Mouse (Mus musculus): ENCODE measurements around the gene Lpin1.

The Lpin1 gene

DNA sequence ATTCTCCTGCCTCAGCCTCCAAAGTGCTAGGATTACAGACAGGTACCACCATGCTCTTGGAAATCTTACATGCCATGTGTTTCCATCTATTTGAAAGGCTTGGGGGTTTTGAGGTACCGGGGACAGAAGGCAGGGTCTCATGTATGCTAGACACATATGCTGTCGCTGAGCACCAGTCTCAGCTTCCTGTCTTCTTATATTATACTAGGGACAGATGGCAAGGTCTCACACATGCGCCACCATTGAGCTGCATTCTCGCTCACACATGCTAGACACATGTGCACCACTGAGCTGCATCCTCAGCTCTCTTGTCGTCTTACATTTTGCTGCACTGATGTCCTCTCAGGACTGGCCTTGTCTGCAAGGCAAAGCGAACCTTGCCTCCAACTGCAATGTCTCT is 8.7 kb upstream of the Lpin1 start:
- no peak for DNase-seq (ENCODE audit: low read depth, low spot score)

DNA sequence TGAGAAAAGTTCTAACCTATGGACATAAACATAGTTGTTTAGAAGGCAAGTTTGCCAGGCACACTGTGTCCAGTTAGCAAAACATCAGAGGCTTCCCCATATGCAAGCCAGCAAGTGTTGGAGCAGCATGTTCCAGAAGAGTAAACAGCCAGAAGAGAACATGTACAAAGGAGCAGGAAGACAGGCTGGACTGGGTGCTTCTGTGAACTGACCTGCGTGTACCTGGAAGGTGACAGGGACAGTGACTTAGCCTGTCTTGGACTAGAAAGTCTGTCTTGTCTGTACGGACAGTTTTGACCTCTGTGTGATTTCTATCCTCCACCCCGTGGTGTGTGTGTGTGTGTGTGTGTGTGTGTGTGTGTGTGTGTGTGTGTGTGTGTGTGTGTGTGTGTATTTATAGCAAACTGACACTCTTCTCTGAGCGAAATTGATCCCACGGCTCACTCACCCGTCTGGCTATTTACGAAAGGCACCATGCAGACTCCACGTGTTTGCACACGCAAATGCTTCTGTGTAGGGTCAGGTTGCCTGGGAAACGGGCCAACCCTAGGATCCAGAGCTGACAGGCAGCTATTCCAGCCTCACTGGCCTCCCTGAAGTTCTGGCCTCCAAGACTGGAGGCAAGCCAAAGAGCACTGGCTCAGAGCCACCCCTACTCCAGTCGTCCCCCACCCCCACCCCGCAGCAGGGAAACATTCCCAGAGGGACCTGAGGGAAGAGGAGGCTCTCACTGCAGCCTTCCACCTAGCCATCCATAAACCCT is 7.9 kb upstream of the Lpin1 start:
- DNase-seq (ENCODE audit: low read depth, low spot score), result no peak

DNA sequence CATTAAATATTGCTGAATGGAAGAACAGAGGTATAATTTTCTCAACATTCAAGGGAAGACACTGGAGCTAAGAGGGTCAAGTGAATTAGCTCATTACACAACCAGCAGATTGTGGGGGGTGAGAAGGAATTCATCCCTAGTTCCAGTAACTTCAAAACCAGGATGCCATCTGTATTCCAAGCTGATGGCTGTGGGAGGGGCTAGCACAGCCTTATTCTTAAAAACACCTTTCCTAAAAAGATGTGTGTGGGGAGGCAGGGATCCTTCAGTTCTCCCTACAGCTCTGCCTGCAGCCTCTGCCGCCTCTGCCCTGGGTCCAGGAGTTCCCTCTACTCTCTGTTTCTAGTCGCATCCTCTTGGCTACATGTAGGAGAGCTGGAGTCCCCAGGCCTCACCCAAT is 5.0 kb upstream of the Lpin1 start:
- no peak for DNase-seq (ENCODE audit: low read depth, low spot score)

DNA sequence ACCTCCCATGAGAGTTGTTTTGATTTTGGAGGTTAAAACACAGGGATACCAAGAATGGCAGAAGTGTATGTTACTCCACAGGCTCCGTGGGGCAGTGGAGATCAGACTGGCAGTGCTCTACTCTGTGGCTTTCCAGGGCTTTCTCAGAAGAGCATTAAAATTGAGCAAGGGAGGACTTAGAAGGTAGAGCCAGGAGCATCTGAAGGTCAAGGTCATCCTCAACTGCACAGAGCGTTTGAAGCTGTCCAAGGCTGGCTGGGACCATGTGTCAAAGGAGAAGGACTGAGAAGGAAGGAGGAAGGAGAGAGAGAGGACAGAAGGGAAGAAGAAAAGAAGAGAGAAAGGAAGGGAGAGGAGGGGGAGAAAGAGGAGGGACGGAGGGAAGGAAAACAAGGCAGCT is 3.8 kb upstream of the Lpin1 start:
- DNase-seq (ENCODE audit: low read depth, low spot score), result no peak

DNA sequence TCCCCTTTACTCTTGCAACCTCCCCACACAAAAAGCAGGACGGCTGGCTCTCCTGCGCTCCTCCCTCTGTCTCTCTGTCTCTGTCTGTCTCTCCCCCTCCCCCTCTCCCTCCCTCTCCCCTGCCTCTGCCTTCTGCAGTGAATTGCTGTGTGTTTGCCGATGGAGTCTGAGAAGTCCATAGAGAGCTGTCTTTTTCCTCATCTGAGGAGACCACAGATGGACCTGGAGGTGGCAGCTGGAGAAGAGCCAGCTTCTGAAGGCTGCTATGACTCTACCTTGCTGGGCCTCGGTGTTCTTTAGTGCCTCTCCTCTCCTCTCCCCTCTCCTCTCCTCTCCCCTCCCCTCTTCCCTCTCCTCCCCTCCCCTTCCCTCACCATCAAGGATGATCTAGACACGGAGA is 5.1 kb downstream of the Lpin1 start:
- DNase-seq (ENCODE audit: low read depth, low spot score), result no peak

DNA sequence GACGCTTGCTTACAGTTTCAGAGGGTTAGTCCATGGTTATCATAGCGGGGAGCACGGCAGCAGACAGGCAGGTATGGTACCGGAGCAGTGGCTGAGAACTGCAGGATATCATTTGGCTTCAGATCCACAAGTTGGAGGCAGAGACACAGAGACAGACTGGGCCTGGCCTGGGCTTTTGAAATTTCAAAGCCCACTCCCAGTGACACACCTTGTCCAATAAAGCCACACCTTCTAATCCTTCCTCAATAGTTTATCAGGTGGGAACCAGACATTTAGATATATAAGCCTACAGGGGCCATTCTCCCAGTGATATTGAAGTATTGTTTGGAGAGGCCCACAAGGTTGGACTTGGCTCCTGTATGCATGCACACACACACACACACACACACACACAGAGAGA is 8.5 kb downstream of the Lpin1 start:
- DNase-seq (ENCODE audit: low read depth, low spot score), result no peak

DNA sequence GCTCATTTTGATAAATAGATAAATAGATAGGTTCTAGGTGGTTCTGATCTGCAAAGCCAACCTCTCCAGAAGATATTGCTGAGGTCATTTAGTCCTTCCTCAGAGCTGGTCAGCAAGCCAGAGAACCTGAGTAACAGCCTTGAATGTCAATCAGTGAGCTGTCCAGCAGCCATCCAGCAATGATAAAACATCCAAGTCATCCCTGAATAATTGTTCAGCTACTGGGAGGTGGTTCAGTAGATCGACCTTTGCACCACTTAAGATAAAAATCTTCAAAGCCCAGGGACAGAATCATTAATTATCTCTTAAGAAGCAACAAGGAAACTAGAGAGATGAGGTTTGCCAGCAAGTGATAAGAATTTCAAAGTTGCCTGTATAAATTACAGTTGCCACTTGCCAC is 10.4 kb downstream of the Lpin1 start:
- no peak for DNase-seq (ENCODE audit: low read depth, low spot score)

DNA sequence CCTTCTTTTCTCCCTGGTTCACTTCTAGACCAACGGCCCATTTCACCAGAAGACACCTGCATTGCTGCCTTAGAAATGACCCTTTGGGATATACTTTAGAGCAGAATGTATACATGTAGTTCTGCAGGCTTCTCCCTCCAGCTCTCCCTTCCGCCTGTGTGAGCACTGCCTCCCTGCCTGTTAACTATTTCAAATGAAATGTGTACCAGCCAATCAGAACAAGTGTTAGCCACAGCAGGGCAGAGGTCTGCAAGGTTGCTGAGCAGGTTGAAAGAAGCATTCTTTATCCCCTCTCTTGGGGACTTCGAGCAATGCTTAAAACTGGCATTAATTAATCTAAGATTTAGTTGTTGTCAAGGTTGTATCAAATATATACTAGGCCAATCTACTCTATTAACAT is 11.4 kb downstream of the Lpin1 start:
- DNase-seq (ENCODE audit: low read depth, low spot score), result no peak

DNA sequence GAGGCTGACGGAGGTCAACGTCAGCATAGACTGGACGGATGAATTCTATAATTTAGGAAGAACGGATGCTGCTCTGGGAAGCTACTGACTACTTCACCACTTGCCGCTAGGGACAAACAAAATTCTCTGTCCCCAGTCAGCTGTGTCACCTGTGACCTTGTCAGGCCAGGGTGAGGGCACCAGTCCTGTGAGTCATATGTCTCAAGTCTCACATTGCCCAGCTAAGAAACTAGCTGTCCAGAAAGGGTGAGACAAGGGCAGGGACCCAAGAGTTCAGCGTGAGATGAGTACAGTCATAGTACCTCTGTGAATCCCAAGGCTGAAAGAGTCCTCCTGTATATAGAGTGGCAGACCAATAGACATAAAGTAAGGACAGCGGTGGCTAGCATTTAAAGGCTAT is 17.0 kb downstream of the Lpin1 start:
- no peak for DNase-seq (ENCODE audit: low read depth, low spot score)

DNA sequence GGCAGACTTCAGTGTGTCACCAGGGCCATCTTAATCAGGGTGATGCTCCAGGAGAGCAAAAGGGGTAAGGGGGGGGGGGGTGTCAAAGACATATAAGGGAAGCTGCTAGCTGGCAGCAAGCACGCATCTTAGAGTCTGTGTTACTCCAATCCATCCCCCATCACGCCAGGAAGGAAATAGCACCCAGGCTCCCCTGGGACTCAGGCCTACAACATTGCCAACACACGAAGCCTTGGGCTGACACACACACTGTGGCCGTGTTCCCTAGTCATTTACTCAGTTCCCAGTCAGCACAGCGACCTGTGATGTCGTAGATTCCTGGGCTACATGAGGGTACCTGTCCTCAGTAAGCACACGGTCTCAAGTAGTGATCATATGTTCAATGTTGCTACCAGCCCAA is 17.8 kb downstream of the Lpin1 start:
- no peak for DNase-seq (ENCODE audit: low read depth, low spot score)

DNA sequence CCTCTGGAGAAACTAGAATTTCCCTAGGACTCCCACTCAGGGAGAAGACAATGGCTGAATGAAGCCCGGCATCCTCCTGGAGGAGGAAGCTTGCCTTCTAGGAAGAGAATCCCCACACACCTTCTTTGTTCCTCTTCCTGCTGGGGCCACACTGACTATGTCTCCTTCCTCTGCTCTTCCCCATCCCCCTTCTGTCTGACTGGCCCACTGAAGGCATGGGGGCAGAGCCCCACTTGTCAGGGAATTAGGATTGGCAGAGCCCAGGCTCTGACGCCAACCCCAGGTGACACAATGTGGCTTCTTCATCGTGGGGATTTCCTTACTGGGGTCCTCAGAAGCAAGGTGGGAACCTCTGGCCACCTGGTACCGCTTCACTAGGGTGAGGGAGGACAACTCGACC is 18.3 kb downstream of the Lpin1 start:
- no peak for DNase-seq (ENCODE audit: low read depth, low spot score)

DNA sequence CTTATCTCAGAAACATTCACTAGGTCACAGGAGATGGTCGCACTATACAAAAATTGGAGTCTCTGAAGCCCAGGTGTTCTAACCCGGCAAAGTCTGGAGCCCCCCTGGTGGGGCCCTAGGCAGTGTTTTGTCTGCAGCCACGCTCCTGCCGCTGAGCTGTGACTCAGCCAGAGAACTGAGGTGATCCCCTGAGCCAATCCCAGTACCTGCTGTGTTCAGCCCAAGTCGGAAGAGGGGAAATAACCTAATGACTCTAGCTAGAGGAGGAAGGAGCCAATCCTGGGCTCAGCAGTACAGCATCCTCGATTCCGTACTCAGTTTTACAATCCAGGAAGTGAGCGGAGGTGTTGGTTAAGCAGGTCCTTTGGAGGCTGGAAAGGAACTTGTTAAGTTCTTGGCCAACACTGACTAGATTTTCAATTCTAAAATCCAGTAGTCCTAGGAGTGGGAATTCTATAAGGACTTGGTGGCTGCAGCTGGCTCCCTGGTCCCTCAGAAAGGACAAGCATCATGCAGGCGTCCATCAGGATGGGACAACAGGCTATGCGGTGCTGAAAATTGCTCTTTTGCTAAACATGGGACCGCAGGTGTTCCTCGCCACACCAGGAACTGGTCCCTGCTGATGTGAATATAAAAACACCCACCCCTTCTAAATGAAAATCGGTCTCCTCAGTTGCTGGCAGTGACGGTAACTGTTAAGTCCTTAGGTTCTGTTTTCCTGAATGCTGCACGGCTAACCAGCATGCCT is 19.1 kb downstream of the Lpin1 start:
- DNase-seq (ENCODE audit: low read depth, low spot score), result peak; percentile 82

DNA sequence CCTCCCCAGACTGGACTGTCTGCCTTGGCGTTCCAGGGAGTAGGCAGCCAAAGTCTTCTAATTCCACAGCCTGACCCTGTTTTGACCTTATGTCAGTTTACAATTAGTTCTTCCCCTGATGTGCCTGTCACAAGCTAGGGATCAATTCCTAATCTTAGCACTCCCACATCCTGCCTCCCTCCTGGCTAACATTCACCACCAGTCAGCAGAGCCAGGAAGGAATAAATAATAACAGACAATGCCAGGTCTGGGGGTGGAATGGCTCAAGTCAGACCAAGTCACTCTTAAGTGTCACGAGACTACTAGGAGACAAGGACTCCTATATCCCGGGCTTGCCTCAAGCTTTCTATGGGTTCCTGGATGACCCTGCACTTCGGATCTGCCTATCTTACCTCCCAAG is 20.8 kb downstream of the Lpin1 start:
- DNase-seq (ENCODE audit: low read depth, low spot score), result no peak

DNA sequence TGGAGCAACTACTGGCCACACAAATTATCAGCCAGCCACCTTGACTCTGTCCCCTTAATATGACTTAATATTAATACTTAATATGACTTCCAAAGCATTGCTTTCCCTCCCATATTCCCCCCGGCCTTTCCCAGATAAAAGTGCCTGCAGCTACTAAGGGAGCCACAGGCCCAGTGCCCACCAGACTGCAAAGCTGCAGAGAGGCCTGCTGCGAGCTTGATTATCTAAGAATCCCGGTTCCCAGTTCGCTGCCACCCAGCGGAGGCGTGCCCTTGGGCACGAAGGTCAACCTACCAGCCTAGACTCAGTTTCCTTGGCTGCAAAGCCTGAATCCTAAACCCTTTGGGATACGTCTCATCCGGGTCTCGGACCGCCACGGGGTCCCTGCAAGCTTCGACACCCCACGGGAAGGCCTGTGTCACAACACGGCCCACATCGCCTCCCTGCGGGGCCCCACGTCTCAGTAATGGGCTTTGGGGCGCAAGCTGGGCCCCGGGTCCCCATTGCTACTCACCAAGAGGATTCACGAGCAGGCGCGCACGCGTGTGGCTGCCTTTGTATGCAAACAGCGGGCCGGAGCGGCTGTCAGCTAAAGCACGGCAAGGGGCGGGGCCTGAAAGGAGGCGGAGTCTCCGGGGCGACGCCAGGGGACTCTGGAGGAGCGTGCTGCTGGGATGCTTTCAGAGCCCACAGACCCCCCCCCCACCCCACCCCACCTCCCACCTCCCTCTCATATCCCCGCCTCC is 21.4 kb downstream of the Lpin1 start:
- DNase-seq (ENCODE audit: low read depth, low spot score), result peak; percentile 85

DNA sequence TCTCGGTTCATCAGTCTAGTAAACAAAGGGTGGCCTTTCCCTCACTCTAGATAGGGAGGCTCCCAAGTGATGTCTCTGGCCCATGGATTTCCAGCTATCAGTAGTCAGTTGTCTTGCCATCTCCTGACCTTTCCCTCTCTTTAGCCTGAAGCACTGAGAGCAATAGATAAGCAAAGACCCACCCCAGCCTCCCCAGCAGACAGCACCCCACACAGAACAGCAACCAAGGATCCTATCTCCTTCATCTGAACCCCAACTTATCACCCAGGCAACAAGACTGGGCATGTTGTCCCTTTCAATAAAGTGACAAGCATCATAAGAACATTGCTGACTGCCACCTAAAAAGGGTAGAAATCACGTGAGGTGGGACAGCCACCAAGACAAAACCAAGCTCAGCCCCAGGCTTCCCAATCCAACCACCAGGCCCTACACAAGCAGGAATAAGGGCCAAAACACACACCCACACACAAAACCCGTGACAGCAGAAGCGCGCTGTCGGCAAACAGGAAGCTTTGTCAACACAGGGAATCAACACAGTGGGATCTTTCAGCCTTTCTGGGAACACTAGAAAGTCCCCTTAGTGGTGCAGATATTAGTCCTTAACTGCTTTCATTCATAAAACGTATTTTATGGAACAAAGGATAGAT is 22.2 kb downstream of the Lpin1 start:
- DNase-seq (ENCODE audit: low read depth, low spot score), result no peak

DNA sequence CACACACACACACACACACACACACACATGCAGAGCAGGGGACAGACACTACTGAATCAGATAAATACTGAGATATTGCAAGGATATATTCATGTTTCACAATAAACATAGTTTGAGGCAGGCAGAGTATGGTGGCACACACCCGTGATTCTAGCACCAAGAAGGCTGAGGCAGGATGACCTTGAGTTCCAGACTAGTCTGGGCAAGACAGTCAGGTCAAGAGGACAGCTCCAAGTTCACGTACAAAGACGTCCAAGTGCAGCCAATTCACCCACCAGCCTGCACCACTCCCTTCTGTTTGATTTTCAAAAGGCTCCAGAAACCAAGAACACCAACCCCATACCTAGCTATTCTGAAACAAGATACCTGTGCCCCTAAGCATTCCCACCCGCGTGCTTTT is 23.0 kb downstream of the Lpin1 start:
- peak; percentile 27 for DNase-seq (ENCODE audit: low read depth, low spot score)

DNA sequence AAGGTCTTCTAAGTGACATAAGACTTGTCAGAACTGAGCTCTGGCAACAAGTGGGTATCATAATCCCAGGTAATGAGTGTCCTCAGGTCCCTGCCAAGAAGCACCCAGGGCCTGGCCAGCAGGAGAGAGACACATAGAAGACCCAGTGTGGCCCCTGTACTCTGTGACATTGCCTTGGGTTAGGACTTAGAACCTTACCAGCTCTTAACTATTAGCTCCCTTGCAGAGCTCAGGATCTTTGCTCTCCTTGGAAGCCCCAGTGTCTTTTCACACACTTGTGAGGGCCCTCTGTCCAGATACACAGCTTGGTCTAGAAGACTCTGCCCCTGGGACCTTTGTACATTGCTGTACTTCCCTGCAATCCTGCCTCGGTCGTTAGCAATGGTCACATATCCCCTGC is 23.7 kb downstream of the Lpin1 start:
- no peak for DNase-seq (ENCODE audit: low read depth, low spot score)

DNA sequence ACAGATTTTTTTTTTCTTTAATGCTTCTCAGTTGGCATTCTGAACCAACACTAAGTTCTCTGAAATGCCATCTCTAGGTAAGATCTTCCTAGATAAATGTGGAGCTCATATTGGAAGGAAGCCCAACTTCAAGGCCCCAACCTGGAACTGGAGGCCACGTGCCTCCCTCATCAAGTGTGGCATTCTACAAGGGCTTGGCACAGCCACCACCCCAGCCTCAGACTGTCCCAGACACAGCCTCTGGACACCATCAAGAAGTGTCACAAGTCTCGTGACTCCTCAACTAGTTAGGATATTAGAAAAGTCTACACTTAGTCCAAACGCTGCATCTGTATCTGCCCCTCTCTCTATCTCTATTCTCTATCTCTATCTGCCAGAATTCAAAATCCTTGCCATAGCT is 25.8 kb downstream of the Lpin1 start:
- no peak for DNase-seq (ENCODE audit: low read depth, low spot score)

DNA sequence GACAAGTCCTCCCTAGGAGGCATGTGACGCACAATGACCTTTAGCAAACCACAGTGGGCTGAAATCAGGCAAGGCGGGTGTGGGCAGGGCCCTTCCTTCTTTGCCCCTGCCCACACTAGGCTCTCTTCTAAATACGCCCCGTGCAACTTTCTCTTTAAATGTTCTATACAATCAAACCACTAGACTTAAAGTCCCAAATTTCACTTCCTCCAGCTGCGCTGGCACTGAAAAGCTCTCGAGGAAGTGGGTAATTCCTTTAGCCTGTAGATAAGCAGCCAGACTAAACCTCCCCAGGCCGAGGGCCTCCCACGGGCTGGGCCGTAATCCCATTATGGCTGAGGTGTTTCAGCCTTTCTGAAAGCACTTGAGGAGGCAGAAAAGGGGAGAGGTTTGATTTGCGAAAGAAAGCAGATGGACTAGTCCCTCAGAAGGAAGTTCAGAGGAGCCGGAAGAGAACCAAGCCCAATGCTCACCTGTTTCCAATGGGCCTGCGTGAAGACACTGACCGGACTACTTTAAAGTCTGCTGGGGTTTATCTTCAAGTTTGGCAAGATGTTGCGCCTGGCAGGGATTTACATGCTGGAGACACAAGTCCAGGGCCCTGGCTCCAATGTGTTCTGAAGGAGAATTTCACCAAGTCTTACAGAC is 26.6 kb downstream of the Lpin1 start:
- no peak for DNase-seq (ENCODE audit: low read depth, low spot score)

DNA sequence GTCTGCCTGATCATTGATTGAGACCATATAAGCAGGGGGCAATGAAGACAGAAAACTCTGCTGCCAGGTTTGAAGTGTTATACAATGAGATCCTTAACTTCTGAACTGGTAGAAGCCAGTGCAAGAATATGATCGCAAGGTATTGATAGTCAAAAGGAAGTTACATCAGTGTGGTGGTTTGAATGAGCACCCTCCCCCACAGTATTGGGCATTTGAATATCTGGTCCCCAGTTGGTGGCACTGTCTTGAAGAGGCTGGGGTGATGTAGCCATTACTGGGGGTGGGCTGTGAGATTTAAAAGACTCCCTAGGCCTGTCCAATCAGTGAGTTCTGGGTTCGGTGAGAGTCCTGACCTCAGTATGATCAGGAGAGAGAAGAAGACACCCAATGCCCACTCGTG is 27.5 kb downstream of the Lpin1 start:
- no peak for DNase-seq (ENCODE audit: low read depth, low spot score)

DNA sequence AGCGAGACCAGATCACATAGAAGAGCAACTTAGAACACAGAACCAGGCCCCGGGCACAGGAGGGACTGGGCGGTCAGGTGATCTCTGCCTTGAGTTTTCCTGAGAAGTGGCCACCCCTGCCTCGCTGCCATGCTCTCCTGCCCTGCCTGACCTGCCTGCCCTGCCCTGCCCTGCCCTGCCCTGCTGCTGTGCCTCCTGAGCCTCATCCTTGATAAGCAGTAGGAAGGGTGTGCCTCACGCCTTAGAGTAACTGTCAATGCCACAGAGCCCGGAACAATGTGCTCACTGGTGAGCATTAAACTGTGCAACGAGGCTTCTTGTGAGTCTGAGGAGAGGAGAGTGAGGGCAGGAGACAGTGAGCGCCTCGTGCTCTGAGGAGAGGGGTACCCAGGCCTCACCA is 30.5 kb downstream of the Lpin1 start:
- no peak for DNase-seq (ENCODE audit: low read depth, low spot score)
